Mouse (Mus musculus) intestine, postnatal 0 days (tissue): ENCODE measurements around the gene Ntn4. TPM values are rescaled to one million over a fixed set of nuclear protein-coding genes. Genes with fewer than 3 reads are reported as not detected.

Experiments
- ATAC-seq: fragments of 200-750 bp; cut with Nextera tagmentation; 2 replicates; pipeline ENCODE4 v1.8.0; 2017; ENCODE audit warnings: mild to moderate bottlenecking, moderate TSS enrichment, moderate library complexity
- H3K27ac ChIP-seq: fragments of 300-500 bp; sonication (generic); 2 replicates; pipeline ENCODE4 v1.5.1; 2014; ENCODE audit warnings: mild to moderate bottlenecking, low read depth, low read length, moderate library complexity
- H3K27me3 ChIP-seq: fragments of 300-500 bp; sonication (generic); replicated peaks from 2 replicates; pipeline ENCODE4 v1.6.1; 2014; ENCODE audit warnings: low read length, mixed read lengths; ENCODE audit not compliant: control insufficient read depth, insufficient read depth
- H3K36me3 ChIP-seq: fragments of 300-500 bp; sonication (generic); 2 replicates; pipeline ENCODE4 v1.6.1; 2014; ENCODE audit warnings: mild to moderate bottlenecking, moderate library complexity; ENCODE audit not compliant: control insufficient read depth, insufficient read depth
- H3K4me1 ChIP-seq: fragments of 300-500 bp; sonication (generic); replicated peaks from 2 replicates; pipeline ENCODE4 v1.6.1; 2014; ENCODE audit warnings: antibody characterized with exemption, low read length, mixed read lengths; ENCODE audit not compliant: control insufficient read depth, insufficient read depth
- H3K4me2 ChIP-seq: fragments of 300-500 bp; sonication (generic); replicated peaks from 2 replicates; pipeline ENCODE4 v1.6.1; 2014; ENCODE audit warnings: low read depth, mild to moderate bottlenecking, moderate library complexity
- H3K4me3 ChIP-seq: fragments of 300-500 bp; sonication (generic); 2 replicates; pipeline ENCODE4 v1.5.1; 2014; ENCODE audit warnings: low read depth, low read length
- H3K9ac ChIP-seq: fragments of 300-500 bp; sonication (generic); 2 replicates; pipeline ENCODE4 v1.6.1; 2014; ENCODE audit warnings: mild to moderate bottlenecking, low read depth, low read length
- H3K9me3 ChIP-seq: fragments of 300-500 bp; sonication (generic); 2 replicates; pipeline ENCODE4 v1.6.1; 2016; ENCODE audit warnings: mixed run types; ENCODE audit not compliant: control insufficient read depth
- CTCF ChIP-seq: sonication (generic); IDR thresholded peaks from 2 replicates; pipeline ENCODE4 v1.5.1; 2016; ENCODE audit warnings: low read depth, mild to moderate bottlenecking, control low read depth, antibody characterized with exemption, moderate library complexity
- WGBS: fragments of 180-500 bp; shearing (Covaris S2); extraction: QIAGEN DNeasy Blood & Tissue Kit; methylation state at CpG from one replicate; pipeline ENCODE4 v1.1.7; 2014; 5-methylcytosine and 5-hydroxymethylcytosine counted together
- polyA plus RNA-seq: library from polyadenylated mRNA; unstranded; fragments of >200 nt; fragmentation: Nextera tagmentation; extraction: Ambion mirVana; gene quantifications from 2 replicates; pipeline ENCODE4 v1.2.1, GENCODE M21; 2015

Ntn4 gene
- polyA plus RNA-seq, 1 experiment from 2014 or later: 0.10 TPM

DNA sequence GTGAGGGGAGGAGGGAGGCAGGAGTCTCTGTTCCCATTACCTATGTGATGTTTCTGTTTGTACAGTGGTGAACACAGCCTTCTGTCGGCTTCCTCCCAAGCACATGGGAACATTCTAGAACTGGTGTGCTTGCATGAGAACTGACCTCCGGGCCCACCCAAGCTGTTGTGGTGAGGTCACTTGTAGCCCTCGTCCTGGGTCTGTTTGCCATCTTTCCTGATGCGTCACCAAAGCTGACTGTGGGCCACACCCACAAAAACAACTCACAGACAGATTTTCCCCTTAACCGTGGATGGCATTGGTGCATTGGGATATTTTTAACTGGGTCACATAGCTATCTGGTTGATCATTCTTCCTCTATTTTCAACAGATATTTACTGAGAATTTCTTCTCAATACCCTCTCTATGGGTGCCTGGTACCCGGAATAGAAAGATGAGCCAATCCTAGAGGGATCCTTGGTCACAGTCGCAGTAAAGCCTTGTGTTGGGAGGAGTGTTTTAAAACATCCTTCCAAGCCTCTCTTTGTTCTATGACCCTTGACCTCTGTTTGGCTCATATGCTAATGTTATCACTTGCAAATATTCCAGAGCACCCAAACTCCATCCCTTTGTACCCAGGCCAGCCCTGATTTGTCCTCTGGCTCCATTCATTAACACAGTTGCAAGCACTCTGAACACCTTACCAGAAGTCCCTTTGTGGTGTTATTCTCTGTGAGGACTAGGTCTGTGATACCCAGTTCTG, 19.9 kb upstream of the Ntn4 start:
- Histone ChIP-seq H3K9ac (no peak overlapping the region), H3K27ac (no peak overlapping the region), H3K4me2 (no peak overlapping the region), H3K4me3 (no peak overlapping the region), H3K4me1 (no peaks in the 10 kb centered on the region), H3K27me3 (no peaks in the 10 kb centered on the region), H3K36me3 (no peaks in the 10 kb centered on the region), H3K9me3 (no peaks in the 10 kb centered on the region)
- WGBS: 52% methylated on average over 7 of the region's 7 CpGs
- no peak for ATAC-seq
- no peak for TF ChIP-seq CTCF

DNA sequence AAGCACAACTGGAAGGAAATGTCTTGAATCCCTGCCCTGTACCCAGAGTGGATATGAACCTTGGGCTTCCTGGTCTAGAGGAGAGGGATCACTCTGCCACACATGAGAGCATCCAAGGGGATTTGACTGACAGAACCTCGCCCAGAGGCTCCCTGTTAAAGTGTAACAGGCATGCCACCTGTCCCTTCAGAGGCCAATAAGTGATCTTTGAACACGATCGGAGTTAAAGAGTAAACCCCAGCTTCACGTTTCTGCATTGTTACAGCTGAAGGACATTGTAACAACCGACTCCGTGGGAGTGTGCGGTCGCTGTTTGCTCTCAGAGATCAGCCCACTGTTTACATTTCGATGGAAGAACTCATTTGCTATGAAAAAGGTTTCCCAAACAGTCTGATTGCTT, 16.8 kb upstream of the Ntn4 start:
- WGBS: 8% methylated on average over 9 of the region's 9 CpGs
- ATAC-seq: peak; percentile 90
- Histone ChIP-seq H3K4me3 (peak overlapping the region; percentile 17), H3K27me3 (no peaks in the 10 kb centered on the region), H3K27ac (no peak overlapping the region), H3K36me3 (no peaks in the 10 kb centered on the region), H3K9ac (no peak overlapping the region), H3K4me2 (peak overlapping the region; percentile 59), H3K4me1 (no peaks in the 10 kb centered on the region), H3K9me3 (no peaks in the 10 kb centered on the region)
- TF ChIP-seq CTCF: no peak

DNA sequence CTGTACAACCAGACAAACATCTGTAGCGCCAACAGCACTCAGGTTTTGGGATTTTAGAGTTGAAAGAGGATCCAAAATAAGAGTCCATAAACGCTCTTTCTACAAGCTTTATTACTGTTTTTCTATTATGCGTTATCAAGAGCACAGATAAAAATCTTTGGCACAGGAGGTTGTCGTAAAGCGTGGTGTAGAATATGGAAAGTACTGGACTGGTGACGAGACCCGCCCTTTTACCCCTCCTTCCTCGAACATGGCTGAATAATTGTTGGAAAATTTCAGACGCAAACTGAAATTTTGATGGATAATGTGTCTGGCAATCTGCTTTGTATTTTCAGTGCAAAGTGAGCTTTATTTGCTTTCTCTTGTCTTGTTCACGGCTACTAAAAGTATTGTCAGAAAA, 16.3 kb upstream of the Ntn4 start:
- TF ChIP-seq CTCF: no peak
- H3K4me2 ChIP-seq: peak overlapping the region; percentile 59
- no peak overlapping the region for H3K9ac ChIP-seq
- H3K27me3 ChIP-seq: no peaks in the 10 kb centered on the region
- no peak overlapping the region for H3K27ac ChIP-seq
- H3K9me3 ChIP-seq: no peaks in the 10 kb centered on the region
- no peaks in the 10 kb centered on the region for H3K4me1 ChIP-seq
- peak overlapping the region; percentile 17 for H3K4me3 ChIP-seq
- peak; percentile 72 for ATAC-seq
- WGBS: 21% methylated on average over 10 of the region's 10 CpGs
- no peaks in the 10 kb centered on the region for H3K36me3 ChIP-seq

DNA sequence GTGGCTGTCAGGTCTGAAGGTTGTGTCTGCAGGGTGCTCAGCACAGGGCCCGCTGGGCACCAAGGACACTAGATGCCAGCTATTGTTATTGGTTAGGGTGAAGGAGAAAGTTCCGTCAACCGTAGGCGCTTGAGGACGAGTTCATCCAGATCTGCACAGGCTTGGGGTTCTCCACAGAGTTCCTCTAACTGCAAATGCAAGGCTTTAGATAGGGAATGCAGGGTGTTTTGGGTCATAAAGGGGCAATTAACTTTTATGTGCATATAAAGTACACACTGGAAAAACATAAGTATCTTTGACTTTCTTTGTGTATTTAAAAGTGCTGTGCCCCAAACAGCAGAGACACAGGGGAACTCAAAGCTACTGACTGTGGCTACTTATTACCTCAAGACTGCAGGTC, 10.2 kb upstream of the Ntn4 start:
- Histone ChIP-seq H3K9ac (no peak overlapping the region), H3K4me3 (no peak overlapping the region), H3K27me3 (no peaks in the 10 kb centered on the region), H3K27ac (no peak overlapping the region), H3K36me3 (no peaks in the 10 kb centered on the region), H3K9me3 (no peaks in the 10 kb centered on the region), H3K4me1 (no peaks in the 10 kb centered on the region), H3K4me2 (no peak overlapping the region)
- WGBS: 52% methylated on average over 5 of the region's 5 CpGs
- TF ChIP-seq CTCF: no peak
- ATAC-seq: peak; percentile 53; the same call in 1 of the 2 replicates

DNA sequence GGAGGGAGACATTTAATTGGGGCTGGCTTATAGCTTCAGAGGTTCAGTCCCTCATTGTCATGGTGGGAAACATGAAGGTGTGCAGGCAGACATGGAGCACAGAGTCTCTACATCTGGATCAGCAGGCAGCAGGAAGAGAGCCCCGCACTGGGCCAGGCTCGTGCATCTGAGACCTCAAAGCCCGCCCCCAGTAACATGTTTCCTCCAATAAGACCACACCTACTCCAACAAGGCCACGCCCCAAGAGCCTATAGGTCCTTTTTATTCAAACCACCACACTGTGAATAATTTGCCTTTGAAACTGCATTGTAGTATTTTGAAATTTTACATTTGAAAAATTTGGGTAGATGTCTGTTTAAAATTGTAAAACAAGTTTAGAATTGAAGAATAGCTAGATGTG, 8.4 kb upstream of the Ntn4 start:
- TF ChIP-seq CTCF: no peak
- no peak overlapping the region for H3K27ac ChIP-seq

DNA sequence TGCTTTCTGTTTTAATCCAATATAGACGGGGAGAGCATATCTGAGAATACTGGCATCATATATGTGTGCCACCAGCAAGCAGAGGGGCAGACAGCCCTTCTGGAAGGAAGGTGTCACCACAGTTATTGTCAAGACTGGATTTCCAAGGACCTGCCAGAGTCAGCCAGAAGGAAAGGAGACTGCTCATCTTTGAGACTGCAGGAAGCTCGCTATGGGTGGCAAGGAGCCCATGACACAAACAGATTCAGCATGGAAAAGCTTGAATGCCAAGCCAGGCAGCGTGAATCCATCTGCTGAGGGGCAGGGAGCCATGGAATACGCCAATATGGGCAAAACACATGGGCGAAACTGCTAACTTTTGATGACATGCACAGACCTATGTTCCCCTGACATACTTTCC, 6.9 kb upstream of the Ntn4 start:
- no peaks in the 10 kb centered on the region for H3K4me1 ChIP-seq
- WGBS: 89% methylated on average over 5 of the region's 5 CpGs
- no peak overlapping the region for H3K4me2 ChIP-seq
- TF ChIP-seq CTCF: no peak
- H3K9me3 ChIP-seq: no peaks in the 10 kb centered on the region
- ATAC-seq: no peak
- no peaks in the 10 kb centered on the region for H3K27me3 ChIP-seq
- no peak overlapping the region for H3K4me3 ChIP-seq
- no peak overlapping the region for H3K27ac ChIP-seq
- no peak overlapping the region for H3K9ac ChIP-seq
- no peaks in the 10 kb centered on the region for H3K36me3 ChIP-seq

More for the DNA sequence above, 8.4 kb upstream of the Ntn4 start:
- no peaks in the 10 kb centered on the region for H3K4me1 ChIP-seq
- no peak overlapping the region for H3K9ac ChIP-seq
- no peaks in the 10 kb centered on the region for H3K9me3 ChIP-seq
- no peak overlapping the region for H3K4me3 ChIP-seq
- 77% methylated on average over 4 of the region's 4 CpGs for WGBS
- H3K36me3 ChIP-seq: no peaks in the 10 kb centered on the region
- no peak for ATAC-seq
- no peaks in the 10 kb centered on the region for H3K27me3 ChIP-seq
- H3K4me2 ChIP-seq: no peak overlapping the region
